Mouse (Mus musculus): Measurements from ENCODE around the gene Cercam. TPM values are rescaled to one million over a fixed set of nuclear protein-coding genes. Genes with fewer than 3 reads are reported as not detected.
A peak's percentile ranks its signal among the peaks of the same experiment; 100 is the strongest.

Gene Cercam
- polyA plus RNA-seq, 1 experiment from 2014 or later = 29.6 TPM

GRCm38 (mm10) chr2:29843231-29844105 is 25.5 kb upstream of the Cercam start:
- H3K9me3 ChIP-seq = no peaks in the 10 kb centered on the region
- H3K4me3 ChIP-seq = no peak overlapping the region
- peaks cover 54% of the 10 kb centered on the region for H3K36me3 ChIP-seq
- H3K9ac ChIP-seq = no peak overlapping the region
- peaks cover 15% of the 10 kb centered on the region; the same call in 1 of the 2 replicates for H3K4me1 ChIP-seq
- 65% methylated on average over 9 of the region's 9 CpGs for WGBS
- no peak overlapping the region for H3K4me2 ChIP-seq
- no peak overlapping the region for H3K27ac ChIP-seq
- peaks cover 61% of the 10 kb centered on the region for H3K27me3 ChIP-seq
- no peak for ATAC-seq (ENCODE audit: insufficient number of reproducible peaks, insufficient read depth, low FRiP score, low TSS enrichment, low read depth)

GRCm38 (mm10) chr2:29844115-29844514 is 24.8 kb upstream of the Cercam start:
- H3K27ac ChIP-seq = no peak overlapping the region
- peaks cover 48% of the 10 kb centered on the region for H3K36me3 ChIP-seq
- peaks cover 67% of the 10 kb centered on the region for H3K27me3 ChIP-seq
- H3K4me2 ChIP-seq = no peak overlapping the region
- H3K9ac ChIP-seq = no peak overlapping the region
- H3K9me3 ChIP-seq = no peaks in the 10 kb centered on the region
- ATAC-seq (ENCODE audit: insufficient number of reproducible peaks, insufficient read depth, low FRiP score, low TSS enrichment, low read depth) = no peak
- WGBS = 80% methylated on average over 2 of the region's 2 CpGs
- no peak overlapping the region for H3K4me3 ChIP-seq
- H3K4me1 ChIP-seq = peaks cover 15% of the 10 kb centered on the region; the same call in 1 of the 2 replicates

DNA sequence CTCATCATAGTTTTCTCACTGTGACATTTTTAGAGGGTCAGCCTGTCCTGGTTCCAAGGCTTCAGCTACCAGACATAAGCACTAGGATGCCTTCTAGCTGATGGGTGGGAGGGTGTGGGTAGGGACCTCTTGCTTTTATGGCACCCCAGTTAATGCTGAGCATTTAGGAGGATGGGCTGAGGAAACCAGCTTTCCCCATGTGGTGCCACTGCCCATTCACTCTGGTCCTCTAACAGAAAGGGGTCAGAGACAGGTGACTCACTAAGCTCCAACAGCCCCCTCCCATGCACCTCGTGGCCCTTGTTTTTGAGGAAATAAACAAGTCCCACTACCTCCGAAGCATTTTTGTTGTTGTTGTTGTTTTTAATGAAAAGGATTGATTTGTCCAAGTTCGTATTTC is 24.3 kb upstream of the Cercam start:
- H3K9me3 ChIP-seq = no peaks in the 10 kb centered on the region
- no peak overlapping the region for H3K4me2 ChIP-seq
- H3K9ac ChIP-seq = 0 out of 2 replicates have a peak overlapping the region, but pooled peaks have one; percentile 11
- peaks cover 44% of the 10 kb centered on the region for H3K36me3 ChIP-seq
- H3K27ac ChIP-seq = no peak overlapping the region
- WGBS = 15% methylated on average over 3 of the region's 3 CpGs
- peaks cover 68% of the 10 kb centered on the region for H3K27me3 ChIP-seq
- no peak for ATAC-seq (ENCODE audit: insufficient number of reproducible peaks, insufficient read depth, low FRiP score, low TSS enrichment, low read depth)
- H3K4me1 ChIP-seq = peaks cover 16% of the 10 kb centered on the region
- no peak overlapping the region for H3K4me3 ChIP-seq

DNA sequence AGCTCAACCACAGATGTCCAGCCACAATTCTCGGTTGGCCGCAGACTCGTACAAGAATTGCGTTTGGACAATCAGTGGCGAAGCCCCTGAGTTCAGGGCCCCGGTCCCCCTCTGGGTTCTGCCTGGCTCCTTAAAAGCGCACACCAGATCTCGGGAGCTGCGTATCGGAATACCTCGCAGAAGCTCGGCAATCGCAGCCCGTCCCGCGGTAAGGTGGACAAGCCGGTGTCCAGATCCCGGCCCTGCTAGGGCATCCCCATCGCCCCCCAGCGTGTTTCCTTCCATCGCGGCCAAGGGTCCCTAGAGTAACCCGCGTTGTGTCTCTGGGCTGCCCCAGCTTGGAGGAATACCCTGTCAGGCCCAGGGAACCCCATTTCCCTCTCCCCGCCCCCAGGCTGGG is 23.3 kb upstream of the Cercam start:
- no peak overlapping the region for H3K27ac ChIP-seq
- peaks cover 21% of the 10 kb centered on the region for H3K4me1 ChIP-seq
- no peak for ATAC-seq (ENCODE audit: insufficient number of reproducible peaks, insufficient read depth, low FRiP score, low TSS enrichment, low read depth)
- H3K4me2 ChIP-seq = peak overlapping the region; percentile 51
- H3K27me3 ChIP-seq = peaks cover 72% of the 10 kb centered on the region
- H3K9me3 ChIP-seq = no peaks in the 10 kb centered on the region
- peak overlapping the region; percentile 59 for H3K9ac ChIP-seq
- peaks cover 37% of the 10 kb centered on the region for H3K36me3 ChIP-seq
- WGBS = 6% methylated on average over 25 of the region's 25 CpGs
- H3K4me3 ChIP-seq = peak overlapping the region; percentile 36

GRCm38 (mm10) chr2:29846061-29846853 is 22.7 kb upstream of the Cercam start:
- Histone ChIP-seq H3K27me3 (peaks cover 76% of the 10 kb centered on the region), H3K4me2 (peak overlapping the region; percentile 51), H3K4me1 (peaks cover 21% of the 10 kb centered on the region), H3K4me3 (peak overlapping the region; percentile 36), H3K27ac (no peak overlapping the region), H3K36me3 (peaks cover 35% of the 10 kb centered on the region), H3K9me3 (no peaks in the 10 kb centered on the region), H3K9ac (peak overlapping the region; percentile 59)
- 6% methylated on average over 46 of the region's 47 CpGs for WGBS
- no peak for ATAC-seq (ENCODE audit: insufficient number of reproducible peaks, insufficient read depth, low FRiP score, low TSS enrichment, low read depth)

DNA sequence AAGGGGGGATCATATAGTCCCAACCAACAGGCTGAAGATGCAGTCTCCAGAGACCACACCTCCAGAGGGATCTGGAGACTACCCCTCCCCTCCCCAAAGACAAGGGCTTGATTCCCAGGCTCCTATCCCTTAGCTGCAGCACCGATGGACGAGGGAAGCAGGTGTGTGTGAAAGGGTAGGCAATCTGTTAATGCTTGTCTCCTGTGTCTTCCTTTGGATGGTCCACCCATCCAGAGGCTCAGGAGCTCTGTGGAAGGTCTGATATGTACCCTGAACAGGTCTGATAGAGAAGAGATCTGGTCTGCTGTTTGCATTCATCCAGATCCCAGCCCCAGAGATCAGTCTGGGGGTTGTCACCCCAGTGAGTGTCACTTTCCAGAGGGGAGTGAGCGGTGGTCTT is 22.1 kb upstream of the Cercam start:
- Histone ChIP-seq H3K4me1 (peaks cover 21% of the 10 kb centered on the region), H3K4me3 (no peak overlapping the region), H3K36me3 (peaks cover 28% of the 10 kb centered on the region), H3K4me2 (no peak overlapping the region), H3K9ac (no peak overlapping the region), H3K27me3 (peaks cover 76% of the 10 kb centered on the region), H3K9me3 (no peaks in the 10 kb centered on the region), H3K27ac (no peak overlapping the region)
- ATAC-seq (ENCODE audit: insufficient number of reproducible peaks, insufficient read depth, low FRiP score, low TSS enrichment, low read depth) = no peak
- 52% methylated on average over 3 of the region's 3 CpGs for WGBS

- no peak overlapping the region for H3K4me2 ChIP-seq
- H3K36me3 ChIP-seq = peaks cover 7% of the 10 kb centered on the region
- no peaks in the 10 kb centered on the region for H3K9me3 ChIP-seq
- peaks cover 59% of the 10 kb centered on the region for H3K27me3 ChIP-seq
- no peak for ATAC-seq (ENCODE audit: insufficient number of reproducible peaks, insufficient read depth, low FRiP score, low TSS enrichment, low read depth)
- peaks cover 21% of the 10 kb centered on the region for H3K4me1 ChIP-seq
- H3K9ac ChIP-seq = no peak overlapping the region
- H3K4me3 ChIP-seq = no peak overlapping the region
- H3K27ac ChIP-seq = no peak overlapping the region
- 74% methylated on average over 8 of the region's 8 CpGs for WGBS
Measured at GRCm38 (mm10) chr2:29849041-29849440, 19.9 kb upstream of the Cercam start.

GRCm38 (mm10) chr2:29849841-29850480 is 19.0 kb upstream of the Cercam start:
- peaks cover 19% of the 10 kb centered on the region for H3K4me1 ChIP-seq
- no peaks in the 10 kb centered on the region for H3K36me3 ChIP-seq
- peaks cover 50% of the 10 kb centered on the region for H3K27me3 ChIP-seq
- WGBS = 63% methylated on average over 5 of the region's 5 CpGs
- ATAC-seq (ENCODE audit: insufficient number of reproducible peaks, insufficient read depth, low FRiP score, low TSS enrichment, low read depth) = no peak
- H3K27ac ChIP-seq = no peak overlapping the region
- H3K9ac ChIP-seq = no peak overlapping the region
- no peaks in the 10 kb centered on the region for H3K9me3 ChIP-seq
- no peak overlapping the region for H3K4me2 ChIP-seq
- H3K4me3 ChIP-seq = no peak overlapping the region

DNA sequence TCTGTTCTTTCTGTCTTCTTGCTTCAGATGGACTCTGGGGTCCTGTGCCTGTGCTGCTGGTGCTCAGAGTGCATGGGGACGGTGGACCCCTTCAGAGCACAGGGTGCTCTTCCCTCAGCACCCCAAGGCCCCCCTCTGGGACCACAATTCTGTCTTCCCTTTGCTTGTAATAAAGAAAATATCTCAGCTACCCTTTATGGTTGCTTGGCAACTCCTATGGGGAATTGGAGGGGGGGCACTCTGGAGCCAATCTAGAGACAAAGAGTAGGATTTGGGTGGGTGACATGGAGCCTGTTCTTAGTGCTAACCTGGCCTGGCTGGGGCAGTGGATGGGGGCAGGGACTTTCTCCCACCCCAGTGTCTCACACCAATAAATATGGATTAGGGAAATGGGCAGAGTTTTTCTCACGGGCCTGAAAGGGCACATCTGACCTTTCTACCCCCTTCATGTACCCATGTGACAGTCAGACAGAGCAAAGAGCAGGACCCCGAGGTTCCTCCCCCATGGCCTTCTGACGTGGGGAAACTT is 15.9 kb upstream of the Cercam start:
- no peak overlapping the region for H3K27ac ChIP-seq
- WGBS = 50% methylated on average over 4 of the region's 4 CpGs
- peaks cover 38% of the 10 kb centered on the region for H3K27me3 ChIP-seq
- H3K4me2 ChIP-seq = no peak overlapping the region
- no peaks in the 10 kb centered on the region for H3K9me3 ChIP-seq
- no peak overlapping the region for H3K4me3 ChIP-seq
- H3K4me1 ChIP-seq = peaks cover 6% of the 10 kb centered on the region; the same call in 1 of the 2 replicates
- H3K9ac ChIP-seq = no peak overlapping the region
- no peaks in the 10 kb centered on the region for H3K36me3 ChIP-seq
- ATAC-seq (ENCODE audit: insufficient number of reproducible peaks, insufficient read depth, low FRiP score, low TSS enrichment, low read depth) = no peak

DNA sequence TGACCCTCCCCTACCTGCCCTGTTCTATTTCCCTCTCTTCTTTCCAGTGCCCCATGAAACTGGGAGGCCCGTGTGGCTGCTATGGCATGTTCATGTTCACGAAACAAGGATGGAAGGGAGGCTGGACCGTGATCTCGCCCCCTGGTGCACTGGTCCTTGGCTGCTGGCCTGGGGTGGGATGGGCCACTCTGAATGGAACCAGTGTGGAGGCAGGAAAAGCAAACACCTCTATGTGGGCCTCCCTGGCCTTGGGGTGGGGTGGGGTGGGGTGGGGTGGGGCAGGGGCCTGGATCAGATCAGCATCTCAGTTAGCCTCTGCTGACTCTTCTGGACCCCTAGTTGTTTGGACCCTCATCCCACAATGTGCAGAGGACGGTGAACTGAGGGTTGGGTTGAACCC is 15.2 kb upstream of the Cercam start:
- no peak overlapping the region for H3K4me2 ChIP-seq
- no peak overlapping the region for H3K4me3 ChIP-seq
- no peak overlapping the region for H3K9ac ChIP-seq
- no peaks in the 10 kb centered on the region for H3K36me3 ChIP-seq
- ATAC-seq (ENCODE audit: insufficient number of reproducible peaks, insufficient read depth, low FRiP score, low TSS enrichment, low read depth) = no peak
- H3K27ac ChIP-seq = no peak overlapping the region
- H3K27me3 ChIP-seq = peaks cover 31% of the 10 kb centered on the region
- peaks cover 6% of the 10 kb centered on the region; the same call in 1 of the 2 replicates for H3K4me1 ChIP-seq
- WGBS = 74% methylated on average over 5 of the region's 5 CpGs
- no peaks in the 10 kb centered on the region for H3K9me3 ChIP-seq

GRCm38 (mm10) chr2:29855585-29856210 is 13.3 kb upstream of the Cercam start:
- WGBS = 75% methylated on average over 10 of the region's 10 CpGs
- H3K4me2 ChIP-seq = no peak overlapping the region
- ATAC-seq (ENCODE audit: insufficient number of reproducible peaks, insufficient read depth, low FRiP score, low TSS enrichment, low read depth) = no peak
- H3K4me1 ChIP-seq = no peaks in the 10 kb centered on the region
- no peaks in the 10 kb centered on the region for H3K9me3 ChIP-seq
- H3K4me3 ChIP-seq = no peak overlapping the region
- H3K27me3 ChIP-seq = peaks cover 23% of the 10 kb centered on the region
- no peak overlapping the region for H3K9ac ChIP-seq
- no peaks in the 10 kb centered on the region for H3K36me3 ChIP-seq
- H3K27ac ChIP-seq = no peak overlapping the region
